Mouse (Mus musculus) right cerebral cortex, adult 2 months (tissue): ENCODE data around the gene Catsper2.
A peak's percentile ranks its signal among the peaks of the same experiment; 100 is the strongest.

ENCODE experiments used
- DNase-seq, 2 experiments: peaks; one replicate each; pipeline ENCODE4 v3.0.0; 2021 to 2022; ENCODE audit warnings: low spot score in 2 of 2

Catsper2 gene

GRCm38 (mm10) chr2:121413387-121414042, at the start of gene Catsper2, which contains the start of gene Pdia3:
Catsper2 (minus strand) TSS chr2:121413792.
Pdia3 (plus strand) TSS chr2:121413775.
- DNase-seq: peak; percentile 92 to 94

- no peak for DNase-seq
Measured at GRCm38 (mm10) chr2:121460071-121460470, 46.5 kb upstream of the Catsper2 start.

GRCm38 (mm10) chr2:121456692-121457642, 43.4 kb upstream of the Catsper2 start, which contains the start of gene Serinc4:
Serinc4 (minus strand) TSS chr2:121456781.
- DNase-seq: peak; percentile 86

GRCm38 (mm10) chr2:121455534-121455933, 41.9 kb upstream of the Catsper2 start:
- no peak for DNase-seq

- DNase-seq: no peak
Measured at GRCm38 (mm10) chr2:121453917-121454316, 40.3 kb upstream of the Catsper2 start.

GRCm38 (mm10) chr2:121452990-121453389, 39.4 kb upstream of the Catsper2 start, which contains the start of gene Hypk:
Hypk (plus strand) TSS chr2:121453290.
- DNase-seq: no peak

GRCm38 (mm10) chr2:121452361-121452760, 38.8 kb upstream of the Catsper2 start:
- no peak for DNase-seq

GRCm38 (mm10) chr2:121450093-121450492, 36.5 kb upstream of the Catsper2 start:
- no peak for DNase-seq

- no peak for DNase-seq
Measured at GRCm38 (mm10) chr2:121449545-121450011, 36.0 kb upstream of the Catsper2 start.

GRCm38 (mm10) chr2:121448739-121449535, 35.3 kb upstream of the Catsper2 start, which contains the start of gene Serf2:
Serf2 (plus strand) TSS chr2:121449195.
- DNase-seq: peak; percentile 97 to 98

- peak; percentile 59 for DNase-seq
Measured at GRCm38 (mm10) chr2:121448136-121448535, 34.5 kb upstream of the Catsper2 start.

GRCm38 (mm10) chr2:121447006-121447405, 33.4 kb upstream of the Catsper2 start:
- no peak for DNase-seq

- no peak for DNase-seq
Measured at GRCm38 (mm10) chr2:121446506-121446905, 32.9 kb upstream of the Catsper2 start.

- DNase-seq: no peak
Measured at GRCm38 (mm10) chr2:121445117-121445516, 31.5 kb upstream of the Catsper2 start.

- no peak for DNase-seq
Measured at GRCm38 (mm10) chr2:121444178-121444577, 30.6 kb upstream of the Catsper2 start, which contains the start of gene Ell3. Ell3 (minus strand) TSS chr2:121444278.

- no peak for DNase-seq
Measured at GRCm38 (mm10) chr2:121443068-121443349, 29.4 kb upstream of the Catsper2 start.

- DNase-seq: no peak
Measured at GRCm38 (mm10) chr2:121442259-121443067, 28.9 kb upstream of the Catsper2 start.

GRCm38 (mm10) chr2:121441800-121442199, 28.2 kb upstream of the Catsper2 start:
- no peak for DNase-seq

- DNase-seq: no peak
Measured at GRCm38 (mm10) chr2:121440834-121441605, 27.4 kb upstream of the Catsper2 start.

- no peak for DNase-seq
Measured at GRCm38 (mm10) chr2:121439746-121440145, 26.2 kb upstream of the Catsper2 start.
